In genomic region chr9:117253361-117253760, GRCm38 (mm10) we compare ENCODE assay signal across 9 mouse cellular contexts.
DNase-seq lines count a peak whose midpoint lies in the region; ATAC-seq lines count a peak whose summit lies in the region.
"Had no signal": no experiment of that assay in that cellular context is flagged by ENCODE, and none has a peak within 500 bp of the region (broad histone marks: within the 10 kb centered on the region; RNA-seq: fewer than 3 reads in every experiment).

No protein-coding gene starts in this region.

- H3K36me3 ChIP-seq in kidney, embryonic 14.5 days (ENCODE audit: control insufficient read depth, insufficient read depth, low read length), result no peaks in the 10 kb centered on the region
- no peaks in the 10 kb centered on the region for H3K36me3 ChIP-seq in embryonic facial prominence, embryonic 13.5 days

- 0 out of 2 replicates have a peak overlapping the region, but pooled peaks have one; percentile 42 for H3K27ac ChIP-seq in kidney, embryonic 14.5 days (ENCODE audit: low read depth, low read length)
- peak overlapping the region; percentile 12; the same call in 1 of the 2 replicates for H3K27ac ChIP-seq in embryonic facial prominence, embryonic 13.5 days

- peaks cover 13% of the 10 kb centered on the region for H3K4me1 ChIP-seq in kidney, embryonic 14.5 days (ENCODE audit: control insufficient read depth, insufficient read depth, low read length)
- peaks cover 26% of the 10 kb centered on the region for H3K4me1 ChIP-seq in embryonic facial prominence, embryonic 13.5 days

- no peak for DNase-seq in kidney, adult 18-20 months
- DNase-seq in heart, postnatal 14 days, result peak; percentile 40 to 48
- peak; percentile 13 for DNase-seq in left cerebral cortex, postnatal 4 days
- peak; percentile 69 to 71 for DNase-seq in right cerebral cortex, postnatal 10 days (ENCODE audit: low spot score in 2 of 2)
- no peak for DNase-seq in thymus, postnatal 14 days

- 23% methylated on average over 11 of the region's 11 CpGs for WGBS in kidney, embryonic 14.5 days
- 30% methylated on average over 11 of the region's 11 CpGs for WGBS in embryonic facial prominence, embryonic 13.5 days

- peak overlapping the region; percentile 76 for H3K4me3 ChIP-seq in kidney, embryonic 14.5 days (ENCODE audit: low read length)
- peak overlapping the region; percentile 74 for H3K4me3 ChIP-seq in embryonic facial prominence, embryonic 13.5 days

- no peaks in the 10 kb centered on the region for H3K9me3 ChIP-seq in kidney, embryonic 14.5 days (ENCODE audit: control insufficient read depth, low read length)
- no peaks in the 10 kb centered on the region for H3K9me3 ChIP-seq in embryonic facial prominence, embryonic 13.5 days

- intact Hi-C loops in heart, postnatal 14 days (cut with DNase I), result loop anchor here (5.0 to 10.0 kb wide), 2 partner anchors 61 to 199 kb away; no protein-coding TSS in a partner anchor
- intact Hi-C loops in left cerebral cortex, postnatal 4 days (cut with DNase I), result no loop called here

- no peak for ATAC-seq in kidney, embryonic 14.5 days (ENCODE audit: low FRiP score, low TSS enrichment)
- ATAC-seq in embryonic facial prominence, embryonic 13.5 days (ENCODE audit: insufficient number of reproducible peaks, insufficient read depth, low FRiP score, low TSS enrichment, low read depth), result no peak
- ATAC-seq in megakaryocyte progenitor cell, adult 5-6 weeks (replicated peaks; ENCODE audit: poor library complexity), result no peak
- ATAC-seq: Patski had no signal

- peak overlapping the region; percentile 51; the same call in 1 of the 2 replicates for H3K9ac ChIP-seq in kidney, embryonic 14.5 days (ENCODE audit: low read depth, low read length)
- H3K9ac ChIP-seq in embryonic facial prominence, embryonic 13.5 days, result peak overlapping the region; percentile 47; the same call in 1 of the 2 replicates

- H3K4me2 ChIP-seq in kidney, embryonic 14.5 days (replicated peaks; ENCODE audit: low read depth, low read length), result peak overlapping the region; percentile 55
- H3K4me2 ChIP-seq in embryonic facial prominence, embryonic 13.5 days, result peak overlapping the region; percentile 78

- no peaks in the 10 kb centered on the region for H3K27me3 ChIP-seq in kidney, embryonic 14.5 days (ENCODE audit: control insufficient read depth, insufficient read depth, low read length)
- no peaks in the 10 kb centered on the region for H3K27me3 ChIP-seq in embryonic facial prominence, embryonic 13.5 days
- H3K27me3 ChIP-seq: Patski had no signal

Comparison
In these comparisons a context has a peak if more than half of its experiments do, and no peak if none do; other contexts are left out.
1. DNase-seq: peak in heart, postnatal 14 days (2 of 2), left cerebral cortex, postnatal 4 days (single experiment) and right cerebral cortex, postnatal 10 days (2 of 2); none in kidney, adult 18-20 months (single experiment) and thymus, postnatal 14 days (single experiment).